Mouse (Mus musculus): ENCODE results near the gene Mb21d2.

The Mb21d2 gene

GRCm38 (mm10) chr16:28928815-28929685 is at the start of gene Mb21d2:
TSS of gene Mb21d2 (minus strand) at chr16:28929673.
- DNase-seq (ENCODE audit: low read depth, low spot score), result no peak

DNA sequence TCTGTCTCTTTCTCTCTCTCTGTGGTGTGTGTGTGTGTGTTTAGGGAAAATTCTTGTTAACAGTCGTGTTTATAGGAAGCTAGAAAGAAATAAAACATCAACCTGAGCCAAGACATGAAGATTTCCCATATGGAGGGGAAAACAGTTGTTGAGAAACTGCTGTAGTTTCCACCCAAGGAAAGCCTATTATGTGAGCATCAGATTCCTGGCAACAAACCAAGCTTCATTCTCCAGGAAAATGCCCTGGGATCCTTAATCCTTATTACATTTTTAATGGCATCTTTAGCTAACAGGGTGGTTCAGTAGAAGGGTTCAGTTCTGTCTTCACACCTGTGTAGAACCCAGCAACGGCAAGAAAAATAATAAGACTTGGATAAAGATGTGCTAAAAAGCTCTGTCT is 36.8 kb upstream of the Mb21d2 start:
- DNase-seq (ENCODE audit: low read depth, low spot score), result no peak

GRCm38 (mm10) chr16:28964048-28964447 is 34.6 kb upstream of the Mb21d2 start:
- DNase-seq (ENCODE audit: low read depth, low spot score), result no peak

DNA sequence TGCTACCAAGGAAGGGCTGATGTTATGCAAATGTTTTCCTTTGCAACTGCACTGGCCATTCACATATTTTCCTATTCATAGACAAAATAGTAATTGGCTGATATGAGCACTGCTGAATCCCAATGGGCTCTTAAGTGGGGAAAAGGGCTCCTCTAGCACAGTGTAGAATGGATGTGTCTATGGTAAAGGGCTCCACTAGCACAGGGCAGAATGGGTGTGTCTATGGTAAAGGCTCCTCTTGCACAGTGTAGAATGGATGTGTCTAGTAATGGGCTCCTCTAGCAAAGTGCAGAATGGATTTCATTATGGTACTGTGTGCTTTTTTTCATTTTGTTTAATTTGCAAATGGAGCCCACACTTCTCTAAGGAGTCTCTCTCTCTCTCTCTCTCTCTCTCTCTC is 33.5 kb upstream of the Mb21d2 start:
- no peak for DNase-seq (ENCODE audit: low read depth, low spot score)

DNA sequence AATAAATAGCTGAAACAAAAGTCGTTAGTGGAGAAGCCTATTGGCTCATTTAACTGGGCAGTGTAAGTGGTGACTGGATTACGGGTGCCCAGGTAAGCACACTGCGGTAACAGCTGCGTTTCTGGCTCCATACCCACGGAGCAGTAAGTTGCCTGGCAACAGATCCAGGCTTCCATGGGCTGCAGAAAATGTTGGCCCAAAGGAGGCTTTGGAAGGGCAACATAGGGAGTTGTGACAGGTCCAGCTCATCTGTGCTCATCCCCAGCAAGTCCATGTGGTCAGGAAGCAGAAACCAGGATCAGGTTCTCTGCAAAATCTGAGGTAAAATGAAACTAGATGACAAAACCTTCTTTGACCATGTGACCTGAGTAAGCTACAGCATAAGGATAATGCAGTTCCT is 20.3 kb upstream of the Mb21d2 start:
- no peak for DNase-seq (ENCODE audit: low read depth, low spot score)

DNA sequence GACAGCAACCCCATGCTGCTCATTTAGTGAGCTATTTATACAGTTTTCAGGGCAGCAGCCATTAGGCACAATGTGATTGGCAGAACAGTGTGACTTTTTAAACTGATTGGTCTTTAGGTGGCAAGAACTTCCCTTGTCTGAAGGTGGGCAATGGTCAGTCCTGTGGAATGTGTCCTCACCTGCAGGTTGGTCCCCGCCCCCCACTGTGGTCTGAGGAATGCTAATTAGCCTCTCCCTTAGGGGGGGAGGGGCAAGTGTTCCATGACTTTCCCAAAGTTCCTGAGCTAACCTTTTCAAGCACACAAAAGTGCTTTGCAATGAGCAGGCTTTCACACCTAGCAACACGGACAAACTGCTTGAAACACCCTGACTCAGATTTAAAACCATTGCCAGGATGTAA is 13.8 kb upstream of the Mb21d2 start:
- DNase-seq (ENCODE audit: low read depth, low spot score), result no peak

GRCm38 (mm10) chr16:28936181-28936792 is 6.8 kb upstream of the Mb21d2 start:
- DNase-seq (ENCODE audit: low read depth, low spot score), result no peak

DNA sequence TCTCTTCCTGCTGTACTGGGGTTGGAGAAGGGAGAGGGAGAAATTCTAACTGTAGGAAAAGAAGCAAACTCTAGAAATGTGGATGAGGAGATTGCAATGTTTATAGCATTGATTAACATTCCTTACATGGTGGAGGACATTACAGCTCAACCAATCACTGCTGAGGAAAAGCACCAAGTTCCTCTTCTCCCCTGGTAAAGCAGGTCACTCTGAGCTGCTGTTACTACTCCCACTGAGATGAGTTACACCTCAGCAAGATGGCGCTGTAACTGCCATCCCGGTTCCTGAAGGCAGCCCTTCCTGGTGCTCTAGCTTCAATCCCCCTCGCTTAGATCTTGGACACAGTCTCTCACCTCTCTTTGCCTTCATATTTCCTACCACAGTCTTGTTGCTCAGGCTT is 6.2 kb upstream of the Mb21d2 start:
- no peak for DNase-seq (ENCODE audit: low read depth, low spot score)

DNA sequence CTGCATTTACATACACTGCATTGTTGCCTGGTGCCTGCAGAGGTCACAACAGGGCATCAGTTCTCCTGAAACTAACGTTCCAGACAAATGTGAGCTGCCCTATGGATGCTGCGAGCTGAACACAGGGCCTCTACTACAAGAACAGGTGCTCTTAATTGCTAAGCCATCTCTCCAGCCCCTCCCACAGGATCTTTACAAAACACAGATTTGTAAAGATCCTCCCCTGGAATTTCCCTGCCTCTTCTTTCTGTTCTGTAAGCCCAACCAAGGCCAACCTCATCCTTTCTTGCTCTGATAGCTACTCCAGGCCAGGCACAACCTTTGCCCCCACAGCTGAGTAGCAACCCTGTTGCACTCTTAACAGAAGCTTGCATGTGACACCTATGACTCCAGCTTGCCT is 1.7 kb upstream of the Mb21d2 start:
- no peak for DNase-seq (ENCODE audit: low read depth, low spot score)

DNA sequence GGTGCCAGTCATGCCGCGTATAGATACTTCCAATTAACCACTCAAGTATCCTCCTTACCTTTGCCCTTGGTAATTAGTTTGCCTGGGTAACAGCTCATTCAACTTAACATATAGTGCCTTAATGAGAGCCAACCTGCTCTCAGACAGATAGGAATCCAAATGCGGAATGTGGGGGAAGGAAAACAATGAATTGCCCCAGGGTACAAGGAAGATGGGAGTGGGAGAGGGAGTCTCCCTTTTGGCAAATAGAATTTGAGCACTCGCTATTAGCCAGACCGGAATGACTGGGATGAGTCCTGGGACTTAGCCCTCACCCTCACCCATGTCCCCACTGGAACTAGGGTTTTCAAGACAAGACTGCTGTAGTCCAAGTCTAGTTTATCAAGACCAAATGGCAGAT is 953 bp upstream of the Mb21d2 start:
- no peak for DNase-seq (ENCODE audit: low read depth, low spot score)

GRCm38 (mm10) chr16:28929686-28930291 is 316 bp upstream of the Mb21d2 start:
- DNase-seq (ENCODE audit: low read depth, low spot score), result no peak

DNA sequence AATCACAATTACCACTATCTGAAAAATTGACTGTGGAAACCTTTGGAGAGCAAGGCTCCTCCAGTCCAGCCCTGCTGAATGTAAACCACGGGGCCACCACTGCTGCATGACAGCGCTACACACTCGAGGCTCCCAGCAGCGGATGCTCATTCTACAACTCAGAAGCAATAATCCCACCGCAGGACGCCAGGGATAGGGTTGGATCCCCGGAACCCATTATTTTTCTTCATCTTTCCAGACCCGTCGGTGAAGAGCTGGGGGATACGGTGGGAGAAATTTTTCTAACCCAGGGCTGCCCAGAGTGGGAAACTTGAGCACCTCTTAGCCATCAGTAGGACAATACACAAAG is 1.0 kb downstream of the Mb21d2 start:
- no peak for DNase-seq (ENCODE audit: low read depth, low spot score)

GRCm38 (mm10) chr16:28927381-28927780 is 2.1 kb downstream of the Mb21d2 start:
- DNase-seq (ENCODE audit: low read depth, low spot score), result no peak

DNA sequence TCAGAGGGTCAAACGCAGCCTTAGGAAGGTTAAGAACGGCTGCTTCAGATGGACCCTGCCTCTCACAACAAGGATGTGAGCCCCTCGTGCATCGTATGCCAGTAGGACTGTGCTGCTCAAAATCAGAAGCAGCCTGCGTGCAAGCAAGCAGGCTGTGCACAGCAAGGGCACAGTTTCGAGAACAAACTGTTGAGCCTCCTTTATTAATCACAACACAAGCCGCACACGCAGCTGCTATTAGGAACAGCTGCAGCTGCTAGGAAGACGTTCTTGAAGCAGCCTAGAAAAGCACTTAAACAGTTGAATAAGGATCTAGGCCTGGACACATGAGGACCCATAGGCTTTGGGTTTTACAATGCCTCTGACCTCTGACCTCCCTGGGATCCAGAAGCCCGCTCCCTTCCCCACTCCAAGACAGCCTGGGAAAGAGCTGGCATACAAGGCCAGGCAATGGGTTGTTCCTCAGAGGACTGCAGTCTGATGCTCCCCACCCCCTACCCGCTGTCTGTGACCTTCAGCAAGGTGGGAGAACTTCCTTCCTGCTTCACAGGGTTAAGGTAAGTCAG is 10.1 kb downstream of the Mb21d2 start:
- no peak for DNase-seq (ENCODE audit: low read depth, low spot score)

DNA sequence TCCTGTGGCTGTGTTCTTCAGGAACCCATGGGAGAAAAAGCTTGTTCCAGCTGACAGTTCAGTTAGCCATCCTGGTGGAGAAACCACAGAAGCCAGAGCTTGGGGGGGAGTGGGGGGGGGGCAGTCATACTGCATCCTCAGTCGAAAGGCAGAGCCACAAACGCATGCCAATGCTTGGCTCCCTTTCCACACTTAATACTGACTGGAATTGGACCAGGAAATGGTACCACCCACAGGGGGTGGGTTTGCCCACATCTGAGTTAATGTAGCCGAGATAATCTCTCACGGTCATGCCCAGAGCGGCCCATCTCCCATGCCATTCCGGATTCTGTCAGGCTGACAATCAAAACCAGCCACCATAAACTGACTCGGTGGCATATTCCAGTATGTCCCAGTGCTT is 14.1 kb downstream of the Mb21d2 start:
- DNase-seq (ENCODE audit: low read depth, low spot score), result no peak

DNA sequence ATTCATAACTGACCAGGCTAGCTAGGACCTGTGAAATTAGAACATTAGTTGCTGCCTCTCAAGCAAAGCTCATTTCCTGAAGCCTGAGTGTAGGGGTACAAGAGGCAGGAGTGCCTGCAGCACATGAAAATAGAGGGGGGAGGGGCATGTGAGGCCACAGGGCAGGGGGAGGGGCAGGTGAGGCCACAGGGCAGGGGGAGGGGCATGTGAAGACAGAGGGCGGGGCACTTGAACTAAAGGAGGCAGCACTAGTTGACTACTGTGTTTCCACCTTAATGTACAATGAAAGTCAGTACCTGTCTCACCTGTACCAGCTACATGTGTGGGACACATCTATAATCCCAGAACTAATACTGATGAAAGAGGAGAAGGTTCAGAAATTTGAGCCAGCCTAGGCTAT is 14.8 kb downstream of the Mb21d2 start:
- no peak for DNase-seq (ENCODE audit: low read depth, low spot score)

- DNase-seq (ENCODE audit: low read depth, low spot score), result no peak
These were observed 17.9 kb downstream of the Mb21d2 start for GRCm38 (mm10) chr16:28911414-28912050.

DNA sequence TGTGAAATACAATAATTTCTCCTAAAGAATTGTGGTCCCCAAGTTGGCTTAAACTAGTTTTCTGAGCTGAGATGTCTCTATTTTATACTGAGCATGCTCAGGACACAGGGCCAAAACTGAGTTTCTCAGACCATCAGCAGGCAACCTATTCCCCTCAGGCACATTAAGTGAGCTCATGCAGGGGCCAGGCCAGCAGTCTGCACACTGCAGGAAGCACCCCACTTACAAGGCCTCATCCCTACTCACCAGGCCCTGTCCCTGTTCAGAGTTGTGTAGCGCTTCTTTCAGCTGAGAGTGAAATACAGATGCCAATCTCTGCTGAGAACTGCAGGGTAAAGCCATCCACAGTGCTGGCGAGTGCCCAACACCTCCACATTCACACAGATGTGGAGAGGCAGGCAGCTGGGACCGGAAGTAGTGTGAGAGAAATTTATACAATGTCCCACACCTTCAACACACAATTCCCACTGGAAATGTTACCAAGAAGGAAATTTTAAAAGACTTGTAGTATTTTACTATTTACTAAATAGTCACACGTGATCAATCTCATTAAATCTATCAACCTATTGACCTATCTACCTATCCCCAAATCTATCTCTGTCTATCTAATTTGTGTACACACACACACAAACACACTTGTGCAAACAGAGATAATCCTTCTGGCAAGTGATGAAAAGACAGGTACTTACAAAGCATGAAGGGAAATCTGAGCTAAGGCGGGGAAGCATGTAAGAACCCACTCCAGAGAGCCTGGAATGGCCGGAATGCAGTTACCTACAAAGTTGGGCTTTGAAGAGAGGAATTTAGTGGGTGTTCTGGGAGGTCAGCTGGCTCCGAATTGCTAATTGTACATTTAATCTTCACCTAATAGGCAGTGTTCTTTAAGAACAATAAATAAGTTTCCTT is 22.9 kb downstream of the Mb21d2 start:
- DNase-seq (ENCODE audit: low read depth, low spot score), result no peak

DNA sequence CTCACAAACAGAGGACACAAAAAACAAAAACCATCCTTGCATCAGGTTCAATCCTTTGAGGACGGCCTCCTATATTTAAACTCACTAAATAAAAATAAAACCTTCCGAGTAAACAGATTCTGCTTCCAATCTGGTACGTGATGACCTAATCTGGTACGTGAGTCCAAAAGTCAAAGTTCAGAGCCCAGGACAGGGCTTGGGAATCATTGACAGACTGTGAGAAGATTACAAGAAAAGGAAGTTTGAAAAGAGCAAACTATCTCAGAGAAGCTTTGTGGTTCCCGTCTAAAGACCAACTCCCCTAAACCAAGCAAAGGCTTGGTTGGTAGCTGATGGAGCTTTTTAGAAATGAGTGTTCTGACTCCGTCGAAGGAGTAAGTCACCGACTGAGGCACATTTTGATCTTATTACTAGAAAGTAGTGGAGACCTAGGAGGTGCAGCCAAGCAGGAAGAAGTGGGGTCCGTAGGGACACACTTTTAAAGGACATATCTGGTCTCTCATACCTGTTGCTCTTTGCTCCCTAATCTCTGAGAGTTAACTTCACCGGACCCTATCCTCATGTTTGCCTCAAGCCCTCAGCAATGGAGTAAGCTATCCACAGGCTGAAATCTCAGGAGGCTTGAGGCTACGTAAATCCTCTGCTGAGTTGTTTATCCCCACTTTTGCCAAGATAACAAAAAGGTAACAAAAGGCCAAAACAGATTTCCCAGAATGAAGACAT is 23.7 kb downstream of the Mb21d2 start:
- no peak for DNase-seq (ENCODE audit: low read depth, low spot score)

Data from telencephalon, adult 2 months (tissue).